Mouse (Mus musculus) kidney, embryonic 14.5 days (tissue): ENCODE data around the gene Gm47995. TPM values are rescaled to one million over a fixed set of nuclear protein-coding genes. Genes with fewer than 3 reads are reported as not detected.
"Not testable (repeated sequence)": the region's sequence is repeated elsewhere in the genome, so short reads cannot be mapped to it uniquely, and the experiment has no call there.

ENCODE experiments used
- ATAC-seq: fragments of 200-750 bp; cut with Nextera tagmentation; 2 replicates; pipeline ENCODE4 v1.8.0; 2017; ENCODE audit warnings: moderate number of reproducible peaks, mild to moderate bottlenecking, moderate TSS enrichment, moderate library complexity; ENCODE audit not compliant: low FRiP score, low TSS enrichment
- H3K27ac ChIP-seq: fragments of 300-500 bp; sonication (generic); 2 replicates; pipeline ENCODE4 v1.5.1; 2014; ENCODE audit warnings: low read depth, mild to moderate bottlenecking, low read length, moderate library complexity, mixed read lengths
- H3K27me3 ChIP-seq: fragments of 300-500 bp; sonication (generic); 2 replicates; pipeline ENCODE4 v1.6.1; 2014; ENCODE audit warnings: mild to moderate bottlenecking, low read length; ENCODE audit not compliant: control insufficient read depth, insufficient read depth
- H3K36me3 ChIP-seq: fragments of 300-500 bp; sonication (generic); 2 replicates; pipeline ENCODE4 v1.6.1; 2014; ENCODE audit warnings: low read length, mixed read lengths; ENCODE audit not compliant: control insufficient read depth, insufficient read depth
- H3K4me1 ChIP-seq: fragments of 300-500 bp; sonication (generic); 2 replicates; pipeline ENCODE4 v1.6.1; 2014; ENCODE audit warnings: low read length, mixed read lengths; ENCODE audit not compliant: control insufficient read depth, insufficient read depth
- H3K4me2 ChIP-seq: fragments of 300-500 bp; sonication (generic); replicated peaks from 2 replicates; pipeline ENCODE4 v1.6.1; 2014; ENCODE audit warnings: low read depth, mild to moderate bottlenecking, low read length
- H3K4me3 ChIP-seq: fragments of 300-500 bp; sonication (generic); 2 replicates; pipeline ENCODE4 v1.5.1; 2014; ENCODE audit warnings: mild to moderate bottlenecking, low read length
- H3K9ac ChIP-seq: fragments of 300-500 bp; sonication (generic); 2 replicates; pipeline ENCODE4 v1.6.1; 2014; ENCODE audit warnings: low read depth, mild to moderate bottlenecking, low read length, moderate library complexity
- H3K9me3 ChIP-seq: fragments of 300-500 bp; sonication (generic); 2 replicates; pipeline ENCODE4 v1.6.1; 2016; ENCODE audit warnings: low read length; ENCODE audit not compliant: control insufficient read depth
- WGBS: fragments of 180-500 bp; shearing (Covaris S2); extraction: QIAGEN DNeasy Blood & Tissue Kit; methylation state at CpG from one replicate; pipeline ENCODE4 v1.1.7; 2014; 5-methylcytosine and 5-hydroxymethylcytosine counted together
- polyA plus RNA-seq: library from polyadenylated mRNA; unstranded; fragments of >200 nt; fragmentation: Nextera tagmentation; extraction: Ambion mirVana; gene quantifications from 2 replicates; pipeline ENCODE4 v1.2.1, GENCODE M21; 2014

Gm47995 gene
- polyA plus RNA-seq, 1 experiment from 2014 or later: 0.34 TPM

DNA sequence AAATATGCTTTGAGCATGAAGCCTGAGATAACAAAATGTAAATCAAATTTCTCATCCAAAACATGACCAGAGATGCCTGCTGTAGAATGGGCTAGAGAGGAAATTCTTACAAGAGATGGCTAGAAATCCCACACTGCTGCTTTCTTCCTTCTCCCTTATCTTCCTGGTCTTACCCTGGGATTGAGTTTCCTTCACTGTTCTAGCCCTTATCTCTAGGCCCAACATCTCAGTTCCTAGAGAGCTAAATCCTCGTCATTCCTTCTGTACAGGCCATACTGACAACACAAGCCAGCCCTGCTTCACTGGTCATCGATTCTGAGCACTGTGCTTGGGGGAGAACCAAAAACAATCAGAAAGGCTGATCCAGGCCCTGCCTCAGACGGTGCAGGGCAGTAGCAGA lies 1.6 kb upstream of the Gm47995 start:
- not testable (repeated sequence) for H3K9ac ChIP-seq, ATAC-seq, H3K36me3 ChIP-seq, H3K9me3 ChIP-seq, H3K4me2 ChIP-seq, H3K27me3 ChIP-seq, H3K4me3 ChIP-seq, H3K27ac ChIP-seq, H3K4me1 ChIP-seq
- 68% methylated on average over 3 of the region's 3 CpGs for WGBS

DNA sequence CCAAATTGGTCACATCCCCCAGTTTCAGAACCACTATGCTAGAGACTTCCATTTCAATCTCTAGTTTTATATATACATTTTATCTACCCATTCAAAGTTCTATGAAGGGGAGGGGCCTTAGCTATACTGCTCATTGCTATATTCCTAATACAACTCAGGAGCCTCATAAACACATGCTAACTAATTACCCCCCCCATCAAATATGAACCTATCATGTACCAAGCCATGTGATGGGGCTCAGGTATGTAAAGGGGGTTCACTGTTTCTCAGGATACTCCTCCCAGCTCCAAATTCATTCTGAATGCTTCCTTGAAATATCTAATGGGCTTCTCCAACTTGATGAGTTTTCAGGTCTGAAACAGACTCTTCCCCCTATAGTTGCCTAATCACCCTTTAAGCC lies 2.4 kb downstream of the Gm47995 start:
- not testable (repeated sequence) for ATAC-seq, H3K9ac ChIP-seq, H3K27ac ChIP-seq, H3K9me3 ChIP-seq, H3K4me3 ChIP-seq, H3K27me3 ChIP-seq, H3K4me2 ChIP-seq, H3K4me1 ChIP-seq, H3K36me3 ChIP-seq

DNA sequence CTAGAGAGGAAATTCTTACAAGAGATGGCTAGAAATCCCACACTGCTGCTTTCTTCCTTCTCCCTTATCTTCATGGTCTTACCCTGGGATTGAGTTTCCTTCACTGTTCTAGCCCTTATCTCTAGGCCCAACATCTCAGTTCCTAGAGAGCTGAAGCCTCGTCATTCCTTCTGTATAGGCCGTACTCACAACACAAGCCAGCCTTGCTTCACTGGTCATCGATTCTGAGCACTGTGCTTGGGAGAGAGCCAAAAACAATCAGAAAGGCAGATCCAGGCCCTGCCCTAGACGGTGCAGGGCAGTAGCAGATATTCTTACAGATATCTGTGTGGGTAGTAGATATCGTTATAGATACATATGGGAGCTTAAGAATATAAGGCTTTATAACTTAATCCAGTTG lies 4.5 kb downstream of the Gm47995 start:
- not testable (repeated sequence) for H3K4me1 ChIP-seq, H3K4me2 ChIP-seq, H3K9me3 ChIP-seq, H3K27ac ChIP-seq, H3K4me3 ChIP-seq, H3K9ac ChIP-seq, H3K27me3 ChIP-seq, H3K36me3 ChIP-seq
- ATAC-seq: peak; percentile 52; the same call in 1 of the 2 replicates
- 61% methylated on average over 3 of the region's 5 CpGs for WGBS

DNA sequence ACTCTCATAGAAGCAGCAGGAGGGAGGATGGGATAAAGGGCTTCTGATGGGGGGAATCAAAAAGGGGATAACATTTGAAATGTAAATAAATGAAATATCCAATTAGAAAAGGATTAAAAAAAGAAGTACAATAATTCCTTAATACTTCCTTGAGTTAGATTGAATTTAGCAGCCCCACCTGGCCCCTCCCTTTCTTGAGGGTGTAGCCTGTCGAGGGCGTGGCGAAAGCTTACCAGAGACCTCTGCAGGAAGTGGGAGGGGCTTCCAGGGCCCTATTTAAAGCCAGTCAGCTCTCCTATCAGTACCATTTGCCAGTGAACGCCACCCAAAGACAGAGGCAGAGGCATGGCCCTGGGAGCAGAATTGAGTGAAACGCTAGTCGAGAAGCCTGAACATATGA lies 5.6 kb downstream of the Gm47995 start, which contains the start of gene 3110040M04Rik:
TSS of gene 3110040M04Rik (plus strand) at position 304 of the 400 bp plus-strand sequence.
- H3K27ac ChIP-seq, H3K4me1 ChIP-seq, H3K9me3 ChIP-seq, H3K27me3 ChIP-seq, H3K9ac ChIP-seq, ATAC-seq, H3K4me2 ChIP-seq, H3K4me3 ChIP-seq, H3K36me3 ChIP-seq: not testable (repeated sequence)
- no CpG with 5 or more reads among the region's 6 CpGs for WGBS

DNA sequence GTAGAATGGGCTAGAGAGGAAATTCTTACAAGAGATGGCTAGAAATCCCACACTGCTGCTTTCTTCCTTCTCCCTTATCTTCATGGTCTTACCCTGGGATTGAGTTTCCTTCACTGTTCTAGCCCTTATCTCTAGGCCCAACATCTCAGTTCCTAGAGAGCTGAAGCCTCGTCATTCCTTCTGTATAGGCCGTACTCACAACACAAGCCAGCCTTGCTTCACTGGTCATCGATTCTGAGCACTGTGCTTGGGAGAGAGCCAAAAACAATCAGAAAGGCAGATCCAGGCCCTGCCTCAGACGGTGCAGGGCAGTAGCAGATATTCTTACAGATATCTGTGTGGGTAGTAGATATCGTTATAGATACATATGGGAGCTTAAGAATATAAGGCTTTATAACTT lies 10.2 kb downstream of the Gm47995 start:
- not testable (repeated sequence) for H3K27me3 ChIP-seq, H3K36me3 ChIP-seq, H3K4me3 ChIP-seq, H3K4me2 ChIP-seq, H3K4me1 ChIP-seq, H3K9ac ChIP-seq, H3K27ac ChIP-seq, H3K9me3 ChIP-seq
- ATAC-seq: peak; percentile 66; the same call in 1 of the 2 replicates
- WGBS: 59% methylated on average over 3 of the region's 5 CpGs

DNA sequence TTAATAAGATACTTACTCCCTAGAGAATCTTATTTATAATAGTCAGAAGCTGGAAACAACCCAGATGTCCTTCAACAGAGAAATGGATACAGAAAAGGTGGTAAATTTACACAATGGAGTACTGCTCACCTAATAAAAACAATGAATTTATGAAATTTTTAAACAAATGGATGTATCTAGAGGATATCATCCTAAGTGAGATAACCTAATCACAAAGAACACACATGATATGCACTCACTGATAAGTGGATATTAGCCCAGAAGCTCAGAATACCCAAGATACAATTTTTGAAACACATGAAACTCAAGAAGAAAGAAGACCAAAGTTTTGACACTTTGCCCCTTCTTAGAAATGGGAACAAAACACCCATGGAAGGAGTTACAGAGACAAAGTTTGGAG lies 10.7 kb downstream of the Gm47995 start:
- not testable (repeated sequence) for H3K4me1 ChIP-seq, H3K4me2 ChIP-seq, H3K27me3 ChIP-seq, H3K27ac ChIP-seq, ATAC-seq, H3K4me3 ChIP-seq, H3K9ac ChIP-seq, H3K9me3 ChIP-seq, H3K36me3 ChIP-seq

DNA sequence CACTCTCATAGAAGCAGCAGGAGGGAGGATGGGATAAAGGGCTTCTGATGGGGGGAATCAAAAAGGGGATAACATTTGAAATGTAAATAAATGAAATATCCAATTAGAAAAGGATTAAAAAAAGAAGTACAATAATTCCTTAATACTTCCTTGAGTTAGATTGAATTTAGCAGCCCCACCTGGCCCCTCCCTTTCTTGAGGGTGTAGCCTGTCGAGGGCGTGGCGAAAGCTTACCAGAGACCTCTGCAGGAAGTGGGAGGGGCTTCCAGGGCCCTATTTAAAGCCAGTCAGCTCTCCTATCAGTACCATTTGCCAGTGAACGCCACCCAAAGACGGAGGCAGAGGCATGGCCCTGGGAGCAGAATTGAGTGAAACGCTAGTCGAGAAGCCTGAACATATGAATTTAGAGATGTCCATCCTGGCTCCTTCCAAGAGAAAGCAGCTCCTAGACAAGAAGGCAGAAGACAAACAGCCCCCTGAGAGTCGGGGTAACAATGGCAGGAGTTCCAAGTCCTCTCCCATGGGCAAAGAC lies 11.6 kb downstream of the Gm47995 start, which contains the start of gene Gm47996:
TSS of gene Gm47996 (plus strand) at position 308 of the 532 bp plus-strand sequence.
- not testable (repeated sequence) for H3K4me3 ChIP-seq, H3K4me1 ChIP-seq, H3K9me3 ChIP-seq, H3K27ac ChIP-seq, H3K9ac ChIP-seq, H3K4me2 ChIP-seq, ATAC-seq, H3K36me3 ChIP-seq, H3K27me3 ChIP-seq
- WGBS: 91% methylated on average over 4 of the region's 8 CpGs

DNA sequence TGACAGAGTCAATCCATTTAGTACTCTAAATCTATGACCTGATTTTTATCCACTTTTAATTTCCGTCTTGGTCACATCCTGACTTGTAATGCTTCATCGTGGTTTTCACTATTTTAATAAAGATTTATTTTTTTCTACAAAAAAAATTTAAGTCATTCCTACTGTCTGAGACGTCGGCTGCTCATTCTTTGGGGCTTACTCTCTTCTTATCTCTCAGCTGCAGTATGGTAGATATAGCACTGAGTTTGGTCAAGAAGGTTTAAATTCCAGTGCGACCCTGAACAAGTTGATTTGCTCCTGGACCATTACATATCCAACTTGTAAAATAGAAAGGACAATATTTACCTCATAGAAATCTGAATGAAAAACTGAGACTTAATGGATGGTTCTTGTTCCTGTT lies 13.4 kb downstream of the Gm47995 start:
- not testable (repeated sequence) for H3K4me3 ChIP-seq, H3K4me2 ChIP-seq, H3K9ac ChIP-seq, H3K27me3 ChIP-seq, H3K36me3 ChIP-seq, H3K9me3 ChIP-seq, ATAC-seq, H3K27ac ChIP-seq
- 89% methylated on average over 5 of the region's 5 CpGs for WGBS
- peaks cover 21% of the 10 kb centered on the region for H3K4me1 ChIP-seq

DNA sequence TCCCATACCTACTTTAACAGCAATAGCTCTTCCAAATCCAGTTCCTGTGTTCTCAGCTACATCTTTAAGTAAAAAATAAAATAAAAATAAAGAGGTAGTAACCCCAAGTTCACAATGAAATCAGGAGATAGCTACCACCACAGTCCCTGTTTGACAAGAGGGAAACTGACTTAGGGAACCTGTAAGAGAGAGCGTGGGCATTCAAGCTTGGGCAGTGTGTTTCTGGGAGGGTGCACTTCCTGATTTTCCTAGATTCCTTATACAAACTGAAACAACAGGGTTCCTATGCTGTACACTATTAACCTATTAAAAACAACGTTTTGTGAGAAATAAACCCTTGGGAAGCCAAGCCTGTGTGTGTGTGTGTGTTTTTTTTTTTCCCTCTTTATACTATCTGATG lies 16.6 kb downstream of the Gm47995 start:
- no peaks in the 10 kb centered on the region for H3K9me3 ChIP-seq
- 42% methylated on average over 2 of the region's 2 CpGs for WGBS
- H3K4me3 ChIP-seq: no peak overlapping the region
- no peak overlapping the region for H3K4me2 ChIP-seq
- H3K27ac ChIP-seq: 0 out of 2 replicates have a peak overlapping the region, but pooled peaks have one; percentile 30
- H3K27me3 ChIP-seq: no peaks in the 10 kb centered on the region
- peaks cover 25% of the 10 kb centered on the region for H3K4me1 ChIP-seq
- H3K9ac ChIP-seq: no peak overlapping the region
- ATAC-seq: no peak
- no peaks in the 10 kb centered on the region for H3K36me3 ChIP-seq
